Mouse (Mus musculus) liver, embryonic 11.5 days (tissue): Measurements from ENCODE around the gene Clba1. TPM values are rescaled to one million over a fixed set of nuclear protein-coding genes. Genes with fewer than 3 reads are reported as not detected.
A peak's percentile ranks its signal among the peaks of the same experiment; 100 is the strongest.
"Not testable (repeated sequence)": the region's sequence is repeated elsewhere in the genome, so short reads cannot be mapped to it uniquely, and the experiment has no call there.

ENCODE experiments used
- ATAC-seq: fragments of 200-750 bp; cut with Nextera tagmentation; replicated peaks from 2 replicates; pipeline ENCODE4 v1.8.0; 2017; ENCODE audit warnings: moderate number of reproducible peaks, mild to moderate bottlenecking, moderate TSS enrichment, moderate library complexity; ENCODE audit not compliant: low FRiP score
- DNase-seq: peaks from one replicate; pipeline ENCODE4 v3.0.0-alpha.2; 2017; ENCODE audit warnings: low spot score
- H3K27ac ChIP-seq: fragments of 300-500 bp; sonication (generic); 2 replicates; pipeline ENCODE4 v1.5.1; 2014; ENCODE audit warnings: mild to moderate bottlenecking, low read depth, low read length, control low read depth
- H3K27me3 ChIP-seq: fragments of 300-500 bp; sonication (generic); replicated peaks from 2 replicates; pipeline ENCODE4 v1.6.1; 2014; ENCODE audit warnings: low read length, mixed read lengths; ENCODE audit not compliant: control insufficient read depth, insufficient read depth
- H3K36me3 ChIP-seq: fragments of 300-500 bp; sonication (generic); 2 replicates; pipeline ENCODE4 v1.6.1; 2014; ENCODE audit warnings: mild to moderate bottlenecking, low read length, moderate library complexity, mixed read lengths; ENCODE audit not compliant: control insufficient read depth, insufficient read depth
- H3K4me1 ChIP-seq: fragments of 300-500 bp; sonication (generic); replicated peaks from 2 replicates; pipeline ENCODE4 v1.6.1; 2014; ENCODE audit warnings: low read length, mixed read lengths; ENCODE audit not compliant: control insufficient read depth, insufficient read depth
- H3K4me2 ChIP-seq: fragments of 300-500 bp; sonication (generic); 2 replicates; pipeline ENCODE4 v1.6.1; 2014; ENCODE audit warnings: mild to moderate bottlenecking, control low read depth, moderate library complexity
- H3K4me3 ChIP-seq: fragments of 300-500 bp; sonication (generic); 2 replicates; pipeline ENCODE4 v1.5.1; 2014; ENCODE audit warnings: low read depth, low read length, control low read depth
- H3K9ac ChIP-seq: fragments of 300-500 bp; sonication (generic); 2 replicates; pipeline ENCODE4 v1.6.1; 2014; ENCODE audit warnings: low read depth, low read length, control low read depth
- H3K9me3 ChIP-seq: fragments of 300-500 bp; sonication (generic); 2 replicates; pipeline ENCODE4 v1.6.1; 2016; ENCODE audit warnings: low read length, inconsistent platforms, mixed read lengths; ENCODE audit not compliant: control insufficient read depth
- WGBS: fragments of 180-500 bp; shearing (Covaris S2); extraction: QIAGEN DNeasy Blood & Tissue Kit; methylation state at CpG from one replicate; pipeline ENCODE4 v1.1.7; 2014; 5-methylcytosine and 5-hydroxymethylcytosine counted together
- polyA plus RNA-seq: library from polyadenylated mRNA; unstranded; fragments of >200 nt; fragmentation: Nextera tagmentation; extraction: Ambion mirVana; gene quantifications from 2 replicates; pipeline ENCODE4 v1.2.1, GENCODE M21; 2014

Clba1 gene
- polyA plus RNA-seq, 1 experiment from 2014 or later: 2.2 TPM

DNA sequence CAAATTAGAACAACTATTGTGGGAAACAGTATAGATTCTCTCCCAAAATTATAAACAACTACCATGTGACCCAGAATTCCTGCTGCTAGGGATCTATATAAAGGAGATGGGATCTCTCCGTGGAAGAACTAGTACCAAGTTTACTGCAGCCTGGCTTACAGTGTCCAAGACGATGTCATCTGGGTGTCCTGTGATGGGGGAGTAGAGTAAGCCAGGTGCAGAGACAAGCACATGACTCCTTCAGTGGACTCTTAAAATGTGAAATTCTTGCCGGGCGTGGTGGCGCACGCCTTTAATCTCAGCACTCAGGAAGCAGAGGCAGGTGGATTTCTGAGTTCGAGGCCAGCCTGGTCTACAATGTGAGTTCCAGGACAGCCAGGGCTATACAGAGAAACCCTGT lies 8.1 kb downstream of the Clba1 start:
- not testable (repeated sequence) for H3K4me2 ChIP-seq, H3K27ac ChIP-seq, H3K4me1 ChIP-seq, ATAC-seq, H3K4me3 ChIP-seq, H3K9ac ChIP-seq, H3K9me3 ChIP-seq, H3K27me3 ChIP-seq, DNase-seq
- whole genome bisulfite sequencing: 82% methylated on average over 7 of the region's 7 CpGs
- peaks cover 23% of the 10 kb centered on the region for H3K36me3 ChIP-seq

DNA sequence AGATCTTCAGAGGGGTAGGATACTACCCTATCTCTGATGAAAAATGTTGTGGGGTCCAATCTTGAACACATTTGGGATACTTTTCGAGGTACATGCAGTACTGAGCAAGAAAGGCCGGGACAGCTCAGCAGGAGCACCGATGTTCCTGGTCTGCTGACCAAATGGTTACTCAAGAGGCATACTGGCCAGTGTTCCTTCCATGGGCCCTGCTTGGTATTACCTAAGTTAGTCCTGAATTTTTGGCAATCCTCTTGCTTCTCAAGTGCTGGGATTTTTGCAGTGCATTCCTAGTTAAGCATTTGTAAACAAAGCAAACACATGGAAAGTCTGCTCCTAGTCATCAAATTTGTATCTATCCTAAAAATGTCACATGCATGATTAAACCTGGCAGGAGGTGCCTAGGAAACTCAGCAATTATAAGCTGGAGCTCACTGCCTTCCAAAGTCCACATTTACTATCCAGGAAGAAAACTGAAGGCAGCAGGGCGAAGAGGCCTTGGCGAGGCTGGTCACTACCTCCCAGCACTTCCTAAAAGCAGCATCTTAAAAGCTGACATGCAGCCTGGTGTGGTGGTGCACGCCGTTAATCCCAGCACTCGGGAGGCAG lies 10.4 kb downstream of the Clba1 start:
- Histone ChIP-seq H3K9me3 (no peaks in the 10 kb centered on the region), H3K9ac (no peak overlapping the region), H3K4me1 (peaks cover 26% of the 10 kb centered on the region), H3K4me3 (no peak overlapping the region), H3K27me3 (no peaks in the 10 kb centered on the region), H3K36me3 (peaks cover 28% of the 10 kb centered on the region), H3K27ac (no peak overlapping the region), H3K4me2 (no peak overlapping the region)
- no peak for DNase-seq
- ATAC-seq: no peak
- 87% methylated on average over 8 of the region's 8 CpGs for WGBS

DNA sequence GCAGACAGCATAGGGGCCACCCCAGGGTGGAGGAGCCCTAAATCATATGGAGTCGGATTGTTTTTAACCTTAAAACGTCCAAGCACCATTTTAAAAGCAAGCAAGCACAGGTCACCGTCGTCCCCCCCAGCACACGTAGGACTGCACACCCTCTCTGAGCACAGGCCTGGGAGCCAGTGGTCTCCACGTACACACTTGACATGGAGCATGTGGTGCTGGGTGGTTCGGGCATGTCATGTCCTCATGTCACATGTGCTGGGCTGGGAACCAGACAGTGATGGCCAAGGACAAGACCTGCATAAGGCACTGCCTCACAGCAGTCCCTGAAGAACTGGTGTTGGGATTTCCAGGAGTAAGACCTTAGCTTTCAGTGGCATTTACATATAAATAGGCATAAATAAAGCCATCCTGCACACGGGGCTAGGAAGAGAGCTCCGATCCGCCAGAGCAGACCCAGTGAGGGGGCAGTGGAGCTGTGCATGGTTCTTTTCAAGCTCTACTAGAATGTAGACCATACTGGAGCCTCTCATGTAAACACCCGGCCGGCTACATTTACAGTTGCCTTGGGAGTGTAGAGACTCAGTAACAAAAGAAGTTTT lies 11.8 kb downstream of the Clba1 start:
- Histone ChIP-seq H3K9me3 (no peaks in the 10 kb centered on the region), H3K4me3 (no peak overlapping the region), H3K4me2 (no peak overlapping the region), H3K4me1 (peaks cover 35% of the 10 kb centered on the region), H3K27ac (no peak overlapping the region), H3K9ac (no peak overlapping the region), H3K27me3 (no peaks in the 10 kb centered on the region), H3K36me3 (peaks cover 30% of the 10 kb centered on the region)
- ATAC-seq (no peak), DNase-seq (no peak)
- 88% methylated on average over 12 of the region's 12 CpGs for WGBS

DNA sequence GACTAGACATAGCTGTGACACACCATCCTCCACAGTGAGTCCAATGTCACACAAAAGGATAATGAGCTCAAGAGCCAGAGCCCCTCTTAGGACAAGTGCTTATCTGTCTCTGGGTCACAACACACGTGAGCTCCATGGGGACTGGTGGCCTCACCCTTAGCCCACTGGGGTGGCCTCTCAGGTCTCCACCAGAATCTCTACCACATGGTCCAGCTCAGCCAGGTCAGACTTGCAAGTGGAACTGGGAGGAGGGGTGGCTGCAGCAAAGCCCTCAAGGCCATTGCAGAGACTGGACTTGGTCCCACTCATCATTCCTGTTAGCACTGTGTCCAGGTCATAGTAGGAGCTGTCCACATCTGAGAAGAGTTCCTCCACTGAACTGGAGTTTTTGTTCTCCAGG lies 12.5 kb downstream of the Clba1 start:
- no peak for DNase-seq
- Histone ChIP-seq H3K27ac (no peak overlapping the region), H3K9ac (no peak overlapping the region), H3K4me3 (no peak overlapping the region), H3K4me2 (no peak overlapping the region), H3K4me1 (peaks cover 38% of the 10 kb centered on the region), H3K27me3 (no peaks in the 10 kb centered on the region), H3K9me3 (no peaks in the 10 kb centered on the region), H3K36me3 (peaks cover 30% of the 10 kb centered on the region)
- 23% methylated on average over 1 of the region's 1 CpGs for WGBS
- ATAC-seq: peak; percentile 42

DNA sequence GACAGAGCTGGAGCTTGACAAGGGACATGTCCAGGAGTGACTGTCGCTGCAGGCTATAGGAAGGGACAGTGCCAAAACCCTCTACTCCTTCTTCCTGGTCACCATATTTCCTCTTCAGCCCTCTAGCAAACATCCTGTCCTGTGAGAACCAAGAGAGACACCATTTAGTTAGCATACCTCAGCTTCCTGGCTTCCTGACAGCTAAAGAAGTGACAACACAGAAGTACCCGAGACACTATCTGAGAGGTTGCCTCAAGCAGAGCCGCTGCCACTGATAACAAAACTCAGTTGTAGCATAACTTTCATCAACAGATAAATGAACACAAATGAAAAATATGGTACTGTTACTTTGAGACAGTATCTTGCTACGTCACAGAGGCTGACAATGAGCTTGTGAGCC lies 13.2 kb downstream of the Clba1 start:
- peaks cover 45% of the 10 kb centered on the region for H3K4me1 ChIP-seq
- 52% methylated on average over 4 of the region's 4 CpGs for WGBS
- no peak overlapping the region; the same call in 1 of the 2 replicates for H3K4me2 ChIP-seq
- no peaks in the 10 kb centered on the region for H3K27me3 ChIP-seq
- DNase-seq: no peak
- H3K4me3 ChIP-seq: no peak overlapping the region
- H3K9ac ChIP-seq: no peak overlapping the region
- H3K36me3 ChIP-seq: peaks cover 31% of the 10 kb centered on the region
- no peak for ATAC-seq
- H3K27ac ChIP-seq: no peak overlapping the region
- no peaks in the 10 kb centered on the region for H3K9me3 ChIP-seq

DNA sequence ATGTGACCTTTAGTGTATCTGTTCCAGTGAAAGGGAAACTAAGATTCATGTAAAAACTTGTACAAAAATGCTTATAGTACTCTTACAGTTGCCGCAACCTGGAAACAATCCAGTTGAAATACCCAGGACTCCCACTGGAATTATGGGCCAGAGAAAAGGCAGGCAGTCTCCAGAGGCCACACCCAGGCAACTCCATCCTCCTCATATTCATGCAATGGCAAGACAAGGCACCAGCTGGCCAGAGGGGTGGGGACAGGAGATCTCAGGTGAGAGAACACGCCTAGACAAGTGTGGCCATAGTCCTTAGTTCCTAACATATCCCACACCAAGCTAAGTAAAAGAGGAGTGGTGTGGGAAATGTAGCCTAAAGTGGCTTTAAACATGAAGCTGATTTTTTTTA lies 13.9 kb downstream of the Clba1 start:
- H3K9ac ChIP-seq: no peak overlapping the region

DNA sequence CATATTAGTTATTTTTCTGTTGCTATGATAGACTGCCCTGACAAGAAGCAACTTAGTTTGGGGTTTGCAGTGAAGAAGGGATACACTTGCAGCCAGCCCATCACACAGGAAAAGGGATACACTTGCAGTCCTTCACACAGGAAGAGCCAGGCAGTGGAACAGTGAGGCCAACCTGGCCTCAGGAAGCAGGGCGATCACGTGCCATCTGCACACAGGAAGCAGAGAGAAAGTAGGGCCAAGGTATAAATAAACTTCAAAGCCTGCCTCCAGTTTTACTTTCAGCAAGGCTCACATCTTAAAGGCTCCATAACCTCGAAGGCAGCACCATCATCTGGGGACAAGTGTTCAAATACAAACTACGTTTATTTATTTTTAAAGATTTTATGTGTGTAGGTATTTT lies 14.5 kb downstream of the Clba1 start:
- ATAC-seq (no peak), DNase-seq (no peak)
- H3K27ac ChIP-seq: no peak overlapping the region
- peak overlapping the region; percentile 2 for H3K4me2 ChIP-seq
- H3K36me3 ChIP-seq: peaks cover 33% of the 10 kb centered on the region
- 50% methylated on average over 4 of the region's 4 CpGs for WGBS
- H3K27me3 ChIP-seq: no peaks in the 10 kb centered on the region
- H3K9ac ChIP-seq: no peak overlapping the region
- peaks cover 56% of the 10 kb centered on the region for H3K4me1 ChIP-seq
- H3K4me3 ChIP-seq: no peak overlapping the region
- H3K9me3 ChIP-seq: no peaks in the 10 kb centered on the region

More for the DNA sequence above, 13.9 kb downstream of the Clba1 start:
- DNase-seq (no peak), ATAC-seq (no peak)
- H3K36me3 ChIP-seq: peaks cover 34% of the 10 kb centered on the region
- peak overlapping the region; percentile 16; the same call in 1 of the 2 replicates for H3K4me2 ChIP-seq
- H3K4me1 ChIP-seq: peaks cover 52% of the 10 kb centered on the region
- no peaks in the 10 kb centered on the region for H3K9me3 ChIP-seq
- WGBS: 77% methylated on average over 2 of the region's 2 CpGs
- H3K4me3 ChIP-seq: no peak overlapping the region
- no peaks in the 10 kb centered on the region for H3K27me3 ChIP-seq
- H3K27ac ChIP-seq: no peak overlapping the region

DNA sequence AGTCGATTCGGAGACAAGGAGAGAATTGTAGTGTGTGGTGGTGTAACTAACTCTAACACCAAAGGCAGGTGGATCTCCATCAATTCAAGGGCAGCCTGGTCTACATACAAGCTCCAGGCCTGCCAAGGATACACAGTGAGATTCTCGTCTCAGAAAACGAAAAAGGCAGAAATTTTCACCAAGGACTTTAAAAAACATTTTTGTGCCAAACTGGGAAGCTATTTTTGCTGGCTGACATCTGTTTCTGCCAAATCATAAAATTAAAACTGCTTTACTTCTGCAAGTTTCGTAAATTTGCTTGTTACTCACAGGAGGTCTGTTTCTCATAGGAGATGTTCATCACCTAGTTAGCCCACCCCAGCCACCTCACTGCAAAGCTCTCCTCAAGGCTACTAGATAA lies 17.2 kb downstream of the Clba1 start:
- H3K27me3 ChIP-seq: no peaks in the 10 kb centered on the region
- peak overlapping the region; percentile 9; the same call in 1 of the 2 replicates for H3K4me3 ChIP-seq
- no peaks in the 10 kb centered on the region for H3K9me3 ChIP-seq
- no peak overlapping the region for H3K27ac ChIP-seq
- peaks cover 63% of the 10 kb centered on the region for H3K4me1 ChIP-seq
- H3K36me3 ChIP-seq: peaks cover 17% of the 10 kb centered on the region
- ATAC-seq: no peak
- WGBS: 85% methylated on average over 5 of the region's 5 CpGs
- H3K9ac ChIP-seq: no peak overlapping the region
- H3K4me2 ChIP-seq: peak overlapping the region; percentile 95; the same call in 1 of the 2 replicates
- DNase-seq: no peak
